Mouse (Mus musculus) T-helper 1 cell (primary cell): ENCODE results near the gene Mybl2.

Experiments
- in situ Hi-C: fragments of 300-600 bp; cut with MboI, MseI; formaldehyde crosslinking; loops from one replicate; pipeline ENCODE4 v1.15.1; 2025; ENCODE audit warnings: high pct_unique_total_duplicates

Mybl2 gene

GRCm38 (mm10) chr2:163071590-163071989, 17.1 kb downstream of the Mybl2 start:
- in situ Hi-C loops, result no loop called here

GRCm38 (mm10) chr2:163073023-163073757, 18.7 kb downstream of the Mybl2 start:
- in situ Hi-C loops, result no loop called here

- in situ Hi-C loops, result no loop called here
Measured at GRCm38 (mm10) chr2:163074006-163074405, 19.5 kb downstream of the Mybl2 start.

- in situ Hi-C loops, result no loop called here
Measured at GRCm38 (mm10) chr2:163074808-163075207, 20.3 kb downstream of the Mybl2 start.

- in situ Hi-C loops, result no loop called here
Measured at GRCm38 (mm10) chr2:163075234-163075633, 20.7 kb downstream of the Mybl2 start.

GRCm38 (mm10) chr2:163079041-163079440, 24.6 kb downstream of the Mybl2 start:
- in situ Hi-C loops, result no loop called here

- in situ Hi-C loops, result no loop called here
Measured at GRCm38 (mm10) chr2:163082591-163082990, 28.1 kb downstream of the Mybl2 start.

GRCm38 (mm10) chr2:163084519-163084918, 30.0 kb downstream of the Mybl2 start:
- in situ Hi-C loops, result no loop called here

GRCm38 (mm10) chr2:163085047-163085446, 30.6 kb downstream of the Mybl2 start:
- in situ Hi-C loops, result no loop called here

GRCm38 (mm10) chr2:163086561-163086960, 32.1 kb downstream of the Mybl2 start:
- in situ Hi-C loops, result no loop called here

- in situ Hi-C loops, result no loop called here
Measured at GRCm38 (mm10) chr2:163087728-163088127, 33.2 kb downstream of the Mybl2 start, which contains the start of gene Gtsf1l. Gtsf1l (minus strand) TSS chr2:163087855.

- in situ Hi-C loops, result no loop called here
Measured at GRCm38 (mm10) chr2:163089475-163090123, 35.1 kb downstream of the Mybl2 start.

- in situ Hi-C loops, result loop anchor here (5.0 kb wide), 1 partner anchor 237 kb away; no protein-coding TSS in a partner anchor
Measured at GRCm38 (mm10) chr2:163094909-163095308, 40.4 kb downstream of the Mybl2 start.

GRCm38 (mm10) chr2:163095784-163096183, 41.3 kb downstream of the Mybl2 start:
- in situ Hi-C loops, result loop anchor here (5.0 kb wide), 1 partner anchor 237 kb away; no protein-coding TSS in a partner anchor

- in situ Hi-C loops, result loop anchor here (5.0 kb wide), 1 partner anchor 232 kb away; no protein-coding TSS in a partner anchor
Measured at GRCm38 (mm10) chr2:163099919-163100318, 45.4 kb downstream of the Mybl2 start.

GRCm38 (mm10) chr2:163100551-163100950, 46.1 kb downstream of the Mybl2 start:
- in situ Hi-C loops, result no loop called here

GRCm38 (mm10) chr2:163101646-163102203, 47.2 kb downstream of the Mybl2 start:
- in situ Hi-C loops, result no loop called here

- in situ Hi-C loops, result no loop called here
Measured at GRCm38 (mm10) chr2:163102216-163102615, 47.7 kb downstream of the Mybl2 start.

- in situ Hi-C loops, result no loop called here
Measured at GRCm38 (mm10) chr2:163102900-163103653, 48.6 kb downstream of the Mybl2 start.

- in situ Hi-C loops, result no loop called here
Measured at GRCm38 (mm10) chr2:163104086-163104770, 49.7 kb downstream of the Mybl2 start.

GRCm38 (mm10) chr2:163108385-163108784, 53.9 kb downstream of the Mybl2 start:
- in situ Hi-C loops, result no loop called here
